Mouse (Mus musculus) CH12.LX (cell line): ENCODE results near the gene Fam160a2. TPM values are rescaled to one million over a fixed set of nuclear protein-coding genes. Genes with fewer than 3 reads are reported as not detected.

Experiments used
- DNase-seq: peaks from one replicate; pipeline ENCODE4 v3.0.0-alpha.2; 2013; ENCODE audit errors: extremely low read depth
- H3K27ac ChIP-seq: 2 replicates; pipeline ENCODE4 v1.5.1; 2012; ENCODE audit warnings: low read depth, mild to moderate bottlenecking, control low read depth, moderate library complexity; ENCODE audit not compliant: insufficient read depth
- H3K27me3 ChIP-seq: replicated peaks from 2 replicates; pipeline ENCODE3; 2012; ENCODE audit warnings: inconsistent platforms
- H3K36me3 ChIP-seq, 2 experiments: replicated peaks in 1 of 2; 2 replicates each; pipeline versions ENCODE3 to v1.6.1; 2012; ENCODE audit warnings: inconsistent platforms in 1 of 2, low read length in 1 of 2, mild to moderate bottlenecking in 1 of 2, mixed read lengths in 1 of 2, moderate library complexity in 1 of 2; ENCODE audit not compliant: control insufficient read depth in 1 of 2, insufficient read depth in 1 of 2
- H3K4me1 ChIP-seq, 2 experiments: 2 replicates each; pipeline ENCODE4 v1.6.1; 2012; ENCODE audit warnings: inconsistent platforms in 1 of 2, moderate library complexity in 1 of 2; ENCODE audit not compliant: insufficient read depth in 2 of 2, control insufficient read depth in 1 of 2
- H3K4me2 ChIP-seq: 2 replicates; pipeline ENCODE4 v1.6.1; 2012; ENCODE audit warnings: low read depth, mild to moderate bottlenecking, control low read depth; ENCODE audit not compliant: poor library complexity, insufficient read depth, severe bottlenecking
- H3K4me3 ChIP-seq, 3 experiments: fragments of 150-350 bp in 1 of 3; sonication (generic) in 1 of 3; replicated peaks in 1 of 3; 2 replicates each; pipeline versions ENCODE3 to v1.5.1; 2011 to 2012; ENCODE audit warnings: low read depth in 2 of 3, low read length in 2 of 3, mild to moderate bottlenecking in 2 of 3, moderate library complexity in 2 of 3, control low read depth in 1 of 3, improper control_type of control experiment in 1 of 3, inconsistent platforms in 1 of 3, mixed read lengths in 1 of 3; ENCODE audit not compliant: poor library complexity in 1 of 3
- H3K79me2 ChIP-seq: replicated peaks from 2 replicates; pipeline ENCODE4 v1.6.1; 2012; ENCODE audit warnings: mild to moderate bottlenecking, moderate library complexity; ENCODE audit not compliant: control insufficient read depth, poor library complexity, insufficient read depth, severe bottlenecking; ENCODE audit errors: extremely low read depth
- H3K9ac ChIP-seq: 2 replicates; pipeline ENCODE4 v1.6.1; 2012; ENCODE audit warnings: low read depth, mild to moderate bottlenecking, control low read depth, moderate library complexity; ENCODE audit not compliant: insufficient read depth
- H3K9me3 ChIP-seq: replicated peaks from 2 replicates; pipeline ENCODE3; 2012; ENCODE audit warnings: low read length, inconsistent platforms, mixed read lengths
- CHD1 ChIP-seq: IDR thresholded peaks from 2 replicates; pipeline ENCODE4 v1.6.1; 2012; ENCODE audit warnings: low read depth, low read length, improper control_type of control experiment, inconsistent platforms
- CHD2 ChIP-seq: IDR thresholded peaks from 2 replicates; pipeline ENCODE4 v1.6.1; 2011; ENCODE audit warnings: low read length, improper control_type of control experiment
- CTCF ChIP-seq, 2 experiments: IDR thresholded peaks in 1 of 2; conservative IDR thresholded peaks in 1 of 2; 2 replicates each; pipeline ENCODE4 v1.5.1; 2011 to 2012; ENCODE audit warnings: low read depth in 2 of 2, low read length in 2 of 2, improper control_type of control experiment in 1 of 2, inconsistent platforms in 1 of 2, mild to moderate bottlenecking in 1 of 2, moderate library complexity in 1 of 2
- EP300 ChIP-seq: IDR thresholded peaks from 2 replicates; pipeline ENCODE4 v1.6.1; 2011; ENCODE audit warnings: low read length, improper control_type of control experiment
- ETS1 ChIP-seq: conservative IDR thresholded peaks from 2 replicates; pipeline ENCODE4 v1.6.1; 2012; ENCODE audit warnings: low read depth, mild to moderate bottlenecking, inconsistent platforms, low read length, improper control_type of control experiment, moderate library complexity
- GABPA ChIP-seq: IDR thresholded peaks from 2 replicates; pipeline ENCODE4 v1.6.1; 2012; ENCODE audit warnings: low read depth, low read length, improper control_type of control experiment, inconsistent platforms; ENCODE audit not compliant: insufficient replicate concordance
- HCFC1 ChIP-seq: IDR thresholded peaks from 2 replicates; pipeline ENCODE4 v1.6.1; 2012; ENCODE audit warnings: low read depth, mild to moderate bottlenecking, inconsistent platforms, low read length, improper control_type of control experiment
- IRF4 ChIP-seq: IDR thresholded peaks from 2 replicates; pipeline ENCODE4 v1.6.1; 2014; ENCODE audit warnings: low read depth, mild to moderate bottlenecking, inconsistent platforms, low read length, improper control_type of control experiment
- JUN ChIP-seq: IDR thresholded peaks from 2 replicates; pipeline ENCODE4 v1.6.1; 2011; ENCODE audit warnings: low read depth, mild to moderate bottlenecking, low read length, improper control_type of control experiment, moderate library complexity; ENCODE audit not compliant: insufficient read depth
- KAT2A ChIP-seq: IDR thresholded peaks from 2 replicates; pipeline ENCODE4 v1.6.1; 2012; ENCODE audit warnings: low read length, improper control_type of control experiment, inconsistent platforms; ENCODE audit not compliant: insufficient replicate concordance
- MAFK ChIP-seq: IDR thresholded peaks from 2 replicates; pipeline ENCODE4 v1.6.1; 2011; ENCODE audit warnings: low read length, improper control_type of control experiment; ENCODE audit not compliant: insufficient replicate concordance
- MAZ ChIP-seq: IDR thresholded peaks from 2 replicates; pipeline ENCODE4 v1.6.1; 2012; ENCODE audit warnings: low read depth, mild to moderate bottlenecking, inconsistent platforms, low read length, improper control_type of control experiment, moderate library complexity
- MXI1 ChIP-seq: IDR thresholded peaks from 2 replicates; pipeline ENCODE4 v1.6.1; 2011; ENCODE audit warnings: mild to moderate bottlenecking, low read depth, low read length, improper control_type of control experiment
- MYC ChIP-seq: IDR thresholded peaks from 2 replicates; pipeline ENCODE4 v1.6.1; 2011; ENCODE audit warnings: low read depth, mild to moderate bottlenecking, improper control_type of control experiment, low read length
- NELFE ChIP-seq: IDR thresholded peaks from 2 replicates; pipeline ENCODE4 v1.6.1; 2011; ENCODE audit warnings: low read depth, low read length, improper control_type of control experiment
- POLR2A ChIP-seq: IDR thresholded peaks from 2 replicates; pipeline ENCODE4 v1.6.1; 2011; ENCODE audit warnings: low read depth, mild to moderate bottlenecking, improper control_type of control experiment, low read length
- POLR2AphosphoS2 ChIP-seq: IDR thresholded peaks from 2 replicates; pipeline ENCODE4 v1.6.1; 2011; ENCODE audit warnings: low read depth, low read length, improper control_type of control experiment
- RCOR1 ChIP-seq: conservative IDR thresholded peaks from 2 replicates; pipeline ENCODE4 v1.6.1; 2012; ENCODE audit warnings: low read depth, mild to moderate bottlenecking, inconsistent platforms, low read length, improper control_type of control experiment
- TCF12 ChIP-seq: IDR thresholded peaks from 2 replicates; pipeline ENCODE4 v1.6.1; 2014; ENCODE audit warnings: low read depth, mild to moderate bottlenecking, inconsistent platforms, low read length, improper control_type of control experiment
- UBTF ChIP-seq: IDR thresholded peaks from 2 replicates; pipeline ENCODE4 v1.6.1; 2012; ENCODE audit warnings: low read depth, mild to moderate bottlenecking, inconsistent platforms, low read length, improper control_type of control experiment, moderate library complexity
- USF1 ChIP-seq: IDR thresholded peaks from 2 replicates; pipeline ENCODE4 v1.6.1; 2014; ENCODE audit warnings: low read depth, mild to moderate bottlenecking, inconsistent platforms, low read length, improper control_type of control experiment
- USF2 ChIP-seq: conservative IDR thresholded peaks from 2 replicates; pipeline ENCODE4 v1.6.1; 2011; ENCODE audit warnings: low read depth, low read length, improper control_type of control experiment
- ZC3H11A ChIP-seq: IDR thresholded peaks from 2 replicates; pipeline ENCODE4 v1.6.1; 2012; ENCODE audit warnings: low read depth, mild to moderate bottlenecking, inconsistent platforms, low read length, improper control_type of control experiment
- ZKSCAN1 ChIP-seq: IDR thresholded peaks from 2 replicates; pipeline ENCODE4 v1.6.1; 2012; ENCODE audit warnings: low read depth, inconsistent platforms, low read length, improper control_type of control experiment, borderline replicate concordance
- ZMIZ1 ChIP-seq: IDR thresholded peaks from 2 replicates; pipeline ENCODE4 v1.6.1; 2012; ENCODE audit warnings: low read depth, mild to moderate bottlenecking, inconsistent platforms, low read length, improper control_type of control experiment
- dilution Hi-C: fragments of 300-500 bp; cut with MboI; formaldehyde crosslinking; loops from 2 replicates; pipeline ENCODE4 v1.14.3; 2020; ENCODE audit warnings: low sequenced_read_pairs; ENCODE audit not compliant: extremely low pct_unique_long_range_greater_than_20kb, extremely low pct_ligation_motif_present
- in situ Hi-C: fragments of 300-500 bp; cut with MboI; formaldehyde crosslinking; loops from 3 replicates; pipeline ENCODE4 v1.14.3; 2019; ENCODE audit warnings: low sequenced_read_pairs, low pct_ligation_motif_present, low pct_unique_long_range_greater_than_20kb, mixed read lengths
- polyA plus RNA-seq: library from polyadenylated mRNA; unstranded; fragments of >175 nt; gene quantifications from 2 replicates; pipeline ENCODE4 v1.2.1, GENCODE M21; 2012; ENCODE audit warnings: low read depth; ENCODE audit not compliant: insufficient read length
- total RNA-seq, 2 experiments: library from RNA; depleted of rRNA; stranded (reverse); fragments of 300-350 nt in 1 of 2; fragments of >200 nt in 1 of 2; gene quantifications; 2 replicates each; pipeline ENCODE4 v1.2.3; 2012 to 2014

Fam160a2 gene
- total and polyA plus RNA-seq, 3 experiments = 3.1 to 7.2 (median 5.9) TPM

DNA sequence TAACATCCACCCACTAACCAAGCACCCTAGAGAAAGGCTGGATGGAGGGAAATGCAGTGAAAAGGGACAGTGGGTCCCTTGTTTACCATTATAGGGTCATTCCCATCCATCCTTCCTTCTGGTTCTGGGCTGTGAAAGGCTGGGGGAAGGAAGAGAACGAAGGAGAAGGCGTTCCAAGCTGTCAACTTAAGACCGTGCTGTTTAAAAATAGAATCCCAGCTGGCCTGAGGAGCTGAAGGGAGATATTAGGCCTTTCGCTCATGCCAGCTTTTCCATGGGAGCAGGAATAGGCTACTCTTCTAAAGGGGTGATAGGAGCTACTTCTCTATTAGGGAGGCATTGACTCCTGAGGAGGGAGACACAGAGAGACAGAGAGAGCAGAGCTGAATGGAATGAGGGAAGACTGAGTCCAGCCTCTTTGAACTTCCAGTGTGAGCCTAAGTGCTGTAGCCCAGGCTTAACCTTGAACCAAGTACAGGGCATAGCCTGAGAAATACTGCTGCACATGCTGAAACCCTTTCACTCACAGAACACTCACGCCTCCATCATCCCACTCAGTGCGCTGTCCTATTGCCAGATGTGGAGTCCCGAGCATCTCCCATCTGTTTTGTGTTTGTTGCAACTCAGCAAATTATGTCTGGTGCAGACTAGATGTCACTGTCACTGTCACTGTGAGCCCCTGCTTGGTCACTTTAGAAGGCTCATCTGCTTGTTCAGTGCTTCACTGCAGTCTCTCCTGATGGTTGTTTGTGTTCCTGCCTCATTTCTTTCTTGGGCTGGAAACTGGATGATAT lies 38.3 kb upstream of the Fam160a2 start:
- Histone ChIP-seq H3K9ac (no peak overlapping the region), H3K27me3 (no peaks in the 10 kb centered on the region), H3K4me1 (peaks cover 0 to 2% of the 10 kb centered on the region in 2 experiments; a peak in 1 of 4 replicates), H3K27ac (no peak overlapping the region), H3K9me3 (no peaks in the 10 kb centered on the region), H3K4me2 (no peak overlapping the region), H3K79me2 (no peaks in the 10 kb centered on the region), H3K36me3 (peaks cover 0 to 1% of the 10 kb centered on the region in 2 experiments), H3K4me3 (no peak overlapping the region)
- in situ Hi-C loops (no loop called here), dilution Hi-C loops (no loop called here)
- TF ChIP-seq POLR2AphosphoS2 (no peak), UBTF (no peak), ETS1 (no peak), MAFK (no peak), TCF12 (no peak), MAZ (no peak), KAT2A (no peak), ZMIZ1 (no peak), MXI1 (no peak), ZC3H11A (no peak), POLR2A (no peak), MYC (no peak), CHD2 (no peak)
- no peak for DNase-seq

GRCm38 (mm10) chr7:105434798-105435197 lies 34.9 kb upstream of the Fam160a2 start:
- in situ Hi-C loops (no loop called here), dilution Hi-C loops (no loop called here)
- no peak overlapping the region for H3K4me3 ChIP-seq
- no peak overlapping the region for H3K9ac ChIP-seq
- no peaks in the 10 kb centered on the region for H3K27me3 ChIP-seq
- H3K9me3 ChIP-seq = no peaks in the 10 kb centered on the region
- H3K27ac ChIP-seq = no peak overlapping the region
- no peaks in the 10 kb centered on the region for H3K79me2 ChIP-seq
- peaks cover 0 to 1% of the 10 kb centered on the region in 2 experiments for H3K36me3 ChIP-seq
- no peak for DNase-seq
- TF ChIP-seq USF2 (no peak), NELFE (no peak), RCOR1 (no peak), CTCF (conservative IDR thresholded peaks at IDR 0.05 in 1 of 2, IDR thresholded peaks at IDR 0.05 in 1 of 2; ENCODE audit: low read depth in 2 of 2, low read length in 2 of 2) (no peak), MXI1 (no peak), HCFC1 (no peak), EP300 (no peak), IRF4 (no peak), CHD1 (no peak), MAFK (no peak), CHD2 (no peak), UBTF (no peak), KAT2A (no peak), USF1 (no peak), JUN (no peak), ETS1 (no peak), GABPA (no peak), ZKSCAN1 (no peak), ZMIZ1 (no peak)
- peaks cover 0 to 5% of the 10 kb centered on the region in 2 experiments; a peak in 2 of 4 replicates for H3K4me1 ChIP-seq
- no peak overlapping the region for H3K4me2 ChIP-seq
